ENCODE assay signal across 23 mouse cellular contexts in the genomic region with DNA sequence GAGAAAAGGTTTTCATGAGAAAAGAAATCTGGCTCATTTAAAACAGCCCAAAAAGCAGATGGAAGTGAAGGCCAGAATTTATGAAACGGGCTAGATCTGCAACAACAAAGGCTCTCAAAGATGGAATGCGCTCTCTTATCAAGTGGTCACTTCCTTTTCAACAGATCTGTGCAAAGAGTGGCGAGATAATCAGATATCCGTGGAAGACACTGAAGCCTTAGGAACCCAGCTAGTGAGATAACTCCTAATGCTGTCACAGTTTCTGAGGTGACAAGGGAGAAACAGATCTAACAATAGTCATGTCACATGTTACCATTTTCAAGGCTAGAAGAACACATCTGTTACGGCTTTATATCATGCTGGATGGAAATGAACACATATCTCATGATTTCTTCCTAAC.
"Had no signal": no experiment of that assay in that cellular context is flagged by ENCODE, and none has a peak within 500 bp of the region (broad histone marks: within the 10 kb centered on the region; RNA-seq: fewer than 3 reads in every experiment).

No protein-coding gene starts in this region.

- H3K27ac ChIP-seq: layer of hippocampus, adult 2 months; limb, embryonic 10.5 days; limb, embryonic 13.5 days; liver, embryonic 12.5 days; liver, embryonic 15.5 days; lung, embryonic 15.5 days; midbrain, embryonic 12.5 days; neural tube, embryonic 13.5 days; stomach, embryonic 15.5 days had no signal

- H3K27me3 ChIP-seq: limb, embryonic 13.5 days; liver, embryonic 12.5 days; liver, embryonic 15.5 days; lung, embryonic 15.5 days; midbrain, embryonic 12.5 days; neural tube, embryonic 13.5 days; stomach, embryonic 15.5 days had no signal

- H3K9ac ChIP-seq: limb, embryonic 13.5 days; liver, embryonic 12.5 days; liver, embryonic 15.5 days; lung, embryonic 15.5 days; midbrain, embryonic 12.5 days; neural tube, embryonic 13.5 days; stomach, embryonic 15.5 days had no signal

- H3K4me3 ChIP-seq: layer of hippocampus, adult 2 months; limb, embryonic 10.5 days; limb, embryonic 13.5 days; liver, embryonic 12.5 days; liver, embryonic 15.5 days; lung, embryonic 15.5 days; midbrain, embryonic 12.5 days; myocyte; neural tube, embryonic 13.5 days; stomach, embryonic 15.5 days had no signal

- H3K9me3 ChIP-seq: limb, embryonic 10.5 days; limb, embryonic 13.5 days; liver, embryonic 12.5 days; liver, embryonic 15.5 days; lung, embryonic 15.5 days; neural tube, embryonic 13.5 days; stomach, embryonic 15.5 days had no signal

- DNase-seq: kidney, adult 8-10 months; kidney, postnatal 14 days; layer of hippocampus, adult 9-11 months; liver; lung, adult 18-20 months; lung, postnatal 10 days; lung, postnatal 4 days; retina, postnatal 1 day; right cerebral cortex, postnatal 25 days; spleen, adult 18-20 months; thymus, adult 18-20 months; thymus, postnatal 36 days had no signal

- H3K36me3 ChIP-seq: limb, embryonic 10.5 days; limb, embryonic 13.5 days; liver, embryonic 12.5 days; liver, embryonic 15.5 days; lung, embryonic 15.5 days; midbrain, embryonic 12.5 days; neural tube, embryonic 13.5 days; stomach, embryonic 15.5 days had no signal

- ATAC-seq: liver, embryonic 12.5 days; midbrain, embryonic 16.5 days had no signal

- H3K4me1 ChIP-seq: liver, embryonic 15.5 days; neural tube, embryonic 13.5 days; stomach, embryonic 15.5 days had no signal

- H3K4me2 ChIP-seq: limb, embryonic 13.5 days; liver, embryonic 12.5 days; liver, embryonic 15.5 days; lung, embryonic 15.5 days; midbrain, embryonic 12.5 days; neural tube, embryonic 13.5 days; stomach, embryonic 15.5 days had no signal
